Mouse (Mus musculus) erythroblast, embryonic 14.5 days (primary cell): ENCODE data around the gene Dkk3.

Experiments
- GATA1 ChIP-seq: IDR thresholded peaks from 2 replicates; pipeline ENCODE4 v1.6.1; 2012; ENCODE audit warnings: low read length, inconsistent platforms, mixed read lengths
- TAL1 ChIP-seq: IDR thresholded peaks from 3 replicates; pipeline ENCODE4 v1.6.1; 2012; ENCODE audit warnings: low read length, inconsistent platforms, mixed read lengths

DNA sequence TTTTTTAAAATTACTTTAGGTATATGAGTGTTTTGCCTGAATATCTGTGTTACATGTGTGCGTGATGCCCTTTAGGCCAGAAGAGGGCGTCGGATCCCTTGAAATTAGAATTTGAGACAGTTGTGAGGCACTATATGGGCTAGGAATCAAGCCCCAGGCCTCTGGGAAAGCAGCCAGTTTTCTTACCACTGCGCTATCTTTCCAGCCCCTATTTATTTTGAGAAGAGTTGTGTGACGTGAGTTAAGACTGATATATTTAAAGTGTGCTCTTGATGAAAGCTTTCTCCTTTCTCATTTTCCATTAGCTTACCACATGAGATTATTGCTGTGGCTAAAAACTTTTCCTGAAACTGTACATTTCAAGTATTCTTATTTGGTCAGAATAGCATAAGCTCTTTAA, 84.0 kb downstream of the Dkk3 start:
- TF ChIP-seq GATA1 (no peak), TAL1 (no peak)
